Mouse (Mus musculus) ovary, adult 18-20 months (tissue): Measurements from ENCODE around the gene Gm17545.
"Not testable (repeated sequence)": the region's sequence is repeated elsewhere in the genome, so short reads cannot be mapped to it uniquely, and the experiment has no call there.

ENCODE experiments used
- DNase-seq: peaks from one replicate; pipeline ENCODE4 v3.0.0; 2022; ENCODE audit warnings: low spot score, mixed read lengths

Gene Gm17545

DNA sequence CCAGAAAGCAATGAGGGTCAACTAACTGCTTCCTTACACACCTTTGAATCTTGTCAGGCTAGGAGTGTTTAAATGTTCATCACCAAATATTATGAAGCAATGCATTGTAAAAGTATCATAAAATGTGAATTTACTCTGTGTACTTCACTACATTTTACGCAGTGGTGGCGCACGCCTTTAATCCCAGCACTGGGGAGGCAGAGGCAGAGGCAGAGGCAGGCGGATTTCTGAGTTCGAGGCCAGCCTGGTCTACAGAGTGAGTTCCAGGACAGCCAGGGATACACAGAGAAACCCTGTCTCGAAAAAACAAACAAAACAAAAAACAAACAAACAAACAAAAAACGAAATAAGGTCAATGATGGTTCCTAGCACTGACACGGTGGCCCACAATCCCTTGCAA lies at the start of gene Gm17545:
Gene Gm17545, plus strand, starts transcription at position 301 of the 400 bp plus-strand sequence.
- not testable (repeated sequence) for DNase-seq

DNA sequence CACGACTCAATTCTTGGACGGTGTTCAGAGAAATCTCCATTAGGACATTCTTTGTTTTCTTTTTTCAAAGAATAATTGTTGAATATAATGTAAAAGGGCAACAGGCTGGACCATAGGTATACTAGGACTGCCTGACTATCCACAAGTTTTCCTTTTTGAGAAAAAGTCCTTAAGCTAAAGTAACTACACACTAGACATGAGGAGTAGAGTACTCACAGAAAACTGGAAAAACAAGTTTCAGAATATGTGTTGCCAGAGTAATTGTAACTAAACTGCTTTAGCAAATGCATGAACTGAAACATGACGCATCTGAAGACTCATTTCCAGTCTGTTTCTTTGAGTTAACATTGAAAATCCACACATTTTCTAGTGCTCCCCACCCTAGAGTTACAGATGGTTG lies 48.7 kb upstream of the Gm17545 start:
- DNase-seq = no peak

DNA sequence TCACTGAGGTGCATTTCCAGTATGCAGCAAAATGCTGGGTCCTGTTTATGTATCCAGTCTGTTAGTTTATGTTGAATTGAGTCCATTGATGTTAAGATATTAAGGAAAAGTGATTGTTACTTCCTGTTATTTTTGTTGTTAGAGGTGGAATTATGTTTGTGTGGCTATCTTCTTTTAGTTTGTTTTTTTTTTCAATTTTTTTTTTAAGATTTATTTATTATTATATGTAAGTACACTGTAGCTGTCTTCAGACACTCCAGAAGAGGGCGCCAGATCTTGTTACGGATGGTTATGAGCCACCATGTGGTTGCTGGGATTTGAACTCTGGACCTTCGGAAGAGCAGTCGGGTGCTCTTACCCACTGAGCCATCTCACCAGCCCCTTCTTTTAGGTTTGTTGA lies 46.5 kb upstream of the Gm17545 start:
- DNase-seq = not testable (repeated sequence)

DNA sequence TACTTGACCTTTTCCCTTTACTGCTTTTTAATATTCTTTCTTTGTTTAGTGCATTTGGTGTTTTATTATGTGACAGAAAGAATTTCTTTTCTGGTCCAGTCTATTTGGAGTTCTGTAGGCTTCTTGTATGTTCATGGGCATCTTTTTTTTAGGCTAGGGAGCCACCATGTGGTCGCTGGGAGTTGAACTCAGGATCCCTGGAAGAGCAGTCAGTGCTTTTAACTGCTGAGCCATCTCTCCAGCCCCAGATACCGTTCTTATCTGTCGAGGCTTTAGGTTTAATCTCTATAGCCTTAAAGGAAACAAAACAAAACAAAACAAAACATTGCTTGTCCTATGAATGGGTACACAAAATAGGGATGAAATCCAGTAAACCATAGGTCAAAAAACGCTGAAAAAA lies 45.7 kb upstream of the Gm17545 start:
- DNase-seq = not testable (repeated sequence)

DNA sequence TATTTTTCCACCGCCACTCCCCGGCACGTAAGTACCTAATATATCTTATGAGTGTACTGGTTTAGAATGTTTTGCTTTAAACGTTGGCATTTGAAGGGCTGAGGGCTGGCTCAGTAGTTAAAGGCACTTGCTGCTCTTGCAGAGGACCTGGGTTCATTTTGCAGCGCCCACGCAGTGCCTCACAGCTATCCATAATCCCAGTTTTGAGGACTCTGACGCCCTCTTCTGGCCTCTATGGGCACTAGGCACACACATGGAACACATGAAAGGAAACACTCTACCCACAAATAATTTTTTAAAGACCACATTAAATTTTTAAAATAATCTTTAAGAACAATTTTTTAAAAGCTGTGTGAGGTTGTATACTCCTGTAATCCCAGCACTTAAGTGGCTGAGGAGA lies 44.6 kb upstream of the Gm17545 start:
- no peak for DNase-seq

DNA sequence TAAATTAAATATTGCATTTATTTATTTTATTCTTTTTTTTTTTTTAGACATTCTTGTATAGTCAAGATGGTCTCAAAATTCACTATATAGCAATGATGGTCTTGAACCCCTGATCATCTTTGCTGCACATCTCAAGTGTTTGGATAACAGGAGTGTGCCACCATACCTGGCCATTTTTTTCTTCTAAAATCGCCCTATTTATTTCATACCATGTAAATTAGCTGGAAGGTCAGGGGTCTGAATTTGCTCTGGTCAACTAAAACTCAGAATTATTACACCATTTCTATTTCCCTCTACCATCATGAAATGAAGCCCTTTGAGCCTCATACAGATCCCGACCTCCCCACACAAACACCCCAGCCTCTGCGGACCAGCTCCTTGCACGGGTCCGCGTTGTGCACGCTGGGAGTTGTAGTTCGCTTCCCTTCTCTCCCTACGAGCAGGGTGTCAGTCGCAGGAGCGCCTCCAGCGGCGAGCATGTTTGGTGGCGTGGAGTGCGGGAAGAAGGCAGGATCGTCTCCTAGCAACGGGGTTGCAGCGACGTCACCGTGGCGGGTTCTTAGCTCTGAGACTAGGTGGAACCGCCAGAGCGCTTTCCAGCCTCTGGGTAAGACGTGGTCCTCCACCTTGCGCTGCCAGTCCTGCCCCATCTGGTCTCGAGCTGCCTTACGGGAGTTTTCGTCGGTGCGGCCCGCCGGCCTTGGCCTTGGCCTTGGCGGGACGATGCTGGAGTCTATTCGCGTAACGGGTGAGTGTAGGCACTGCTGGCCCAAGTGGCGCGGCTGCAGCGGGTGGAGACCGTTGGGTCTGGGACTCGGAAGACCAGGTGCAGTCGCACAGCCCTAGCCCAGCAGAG lies 42.9 kb upstream of the Gm17545 start, which contains the start of gene 9530077C05Rik:
Gene 9530077C05Rik, plus strand, starts transcription at position 512 of the 856 bp plus-strand sequence.
- peak; percentile 93 for DNase-seq

DNA sequence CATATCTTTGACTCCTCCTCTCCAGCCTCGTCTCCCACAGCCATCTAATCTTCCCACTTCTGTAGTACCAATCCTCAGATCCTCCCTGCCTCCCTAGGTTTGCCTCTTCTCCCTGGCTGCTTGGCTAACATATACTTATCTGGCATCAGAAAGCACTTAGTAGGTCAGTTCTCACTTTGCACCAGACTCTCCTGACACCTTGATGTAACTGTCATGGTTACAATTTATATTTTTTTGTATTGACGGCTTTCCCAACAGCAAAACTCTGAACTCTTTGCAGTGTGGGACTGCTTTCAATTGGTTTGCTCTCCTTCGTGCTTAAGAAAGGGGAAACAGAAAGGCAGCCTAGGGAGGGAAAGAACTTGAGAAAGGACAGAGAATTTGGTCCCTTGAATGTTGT lies 37.9 kb upstream of the Gm17545 start:
- no peak for DNase-seq

DNA sequence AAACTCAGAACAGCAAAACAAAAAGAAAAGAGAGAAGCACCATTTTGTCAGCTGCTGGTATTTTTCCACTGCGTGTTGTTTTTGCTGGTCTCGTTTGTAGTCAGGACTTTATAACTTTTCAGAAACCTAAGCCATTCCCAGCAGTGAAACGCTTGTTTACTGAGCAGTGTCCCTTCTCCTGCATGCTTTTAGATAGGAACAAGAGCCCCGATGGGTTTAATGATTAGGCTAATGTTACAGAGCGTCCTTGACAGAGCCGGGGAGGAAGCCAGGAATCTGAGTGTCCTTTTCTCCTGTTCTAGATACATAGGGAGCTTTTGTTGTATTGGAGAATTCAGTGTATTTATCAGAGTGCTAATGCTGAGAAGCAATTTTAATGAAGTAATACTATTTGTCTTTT lies 36.5 kb upstream of the Gm17545 start:
- no peak for DNase-seq

DNA sequence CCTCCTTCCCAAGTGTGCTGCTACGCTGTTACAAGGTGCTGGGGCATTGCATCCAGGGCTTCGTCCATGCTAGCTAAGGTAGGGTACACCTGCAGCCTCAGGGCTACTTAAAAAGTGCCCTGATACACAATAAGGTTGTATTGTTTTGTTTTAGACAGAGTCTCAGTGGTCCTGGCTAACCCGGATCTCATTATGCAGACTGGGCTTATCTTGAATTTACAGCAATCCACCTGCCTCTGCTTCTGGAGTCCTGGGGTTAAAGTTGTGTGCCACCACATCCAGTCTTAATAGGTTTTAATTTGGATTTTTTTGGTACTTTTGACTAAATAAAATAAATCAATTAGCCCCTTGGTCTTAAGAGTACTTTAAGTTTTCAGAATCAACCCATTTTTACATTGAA lies 34.2 kb upstream of the Gm17545 start:
- no peak for DNase-seq

DNA sequence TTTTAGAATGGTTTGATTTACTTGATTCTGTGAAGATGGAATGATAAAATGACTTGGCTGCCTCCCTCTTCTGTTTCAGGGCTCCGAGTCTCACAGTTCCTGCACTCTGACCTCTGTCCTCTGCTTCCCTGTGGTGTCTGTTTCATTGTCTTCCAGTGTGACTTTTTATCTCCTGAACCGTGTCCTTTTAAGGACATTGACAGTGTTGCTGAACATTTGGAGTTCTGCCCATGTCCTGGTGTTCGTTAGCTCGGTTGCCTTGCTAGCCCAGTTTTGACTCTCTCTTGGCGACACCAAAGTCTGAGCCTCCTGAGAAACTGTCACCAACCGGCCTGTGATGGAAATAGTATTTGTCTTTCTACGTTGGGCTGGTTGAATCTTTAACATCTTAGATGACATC lies 33.6 kb upstream of the Gm17545 start:
- no peak for DNase-seq

DNA sequence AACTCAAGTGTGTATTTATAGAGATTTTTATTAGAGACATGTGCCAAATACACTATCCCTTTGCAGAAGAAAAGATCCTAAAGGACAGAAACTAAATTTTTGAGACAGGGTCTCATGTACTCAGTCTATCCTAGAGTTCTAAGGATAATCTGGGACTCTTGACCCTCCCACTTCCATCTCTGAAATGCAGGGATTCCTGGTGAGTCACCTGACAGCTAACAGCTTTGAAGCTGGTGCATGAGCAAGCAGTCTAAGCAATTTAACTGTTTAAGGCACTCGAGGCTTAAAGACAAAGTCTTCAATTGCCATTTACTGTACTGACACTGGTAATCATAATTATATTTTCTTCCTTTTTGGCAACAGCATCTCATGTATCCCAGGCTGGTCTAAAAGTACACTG lies 31.5 kb upstream of the Gm17545 start:
- DNase-seq = no peak

DNA sequence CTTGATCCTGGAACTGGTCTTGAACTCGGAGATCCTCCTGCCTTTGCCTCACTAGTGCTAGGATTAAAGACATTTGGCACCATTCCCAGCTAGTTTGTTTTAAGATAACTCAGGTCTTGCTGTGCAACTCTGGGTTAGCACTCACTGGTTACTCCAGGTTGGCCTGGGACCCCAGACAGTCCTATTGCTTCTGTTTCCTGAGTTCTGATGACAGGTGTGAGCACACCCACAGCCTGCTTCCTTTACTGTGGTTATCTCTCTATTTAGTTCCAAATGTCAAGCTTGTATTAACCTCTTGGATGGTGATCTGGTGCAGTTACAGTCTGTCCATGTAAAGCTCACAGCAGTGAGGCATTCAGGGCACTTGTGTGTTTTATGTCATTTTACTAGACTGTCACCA lies 30.6 kb upstream of the Gm17545 start:
- no peak for DNase-seq

DNA sequence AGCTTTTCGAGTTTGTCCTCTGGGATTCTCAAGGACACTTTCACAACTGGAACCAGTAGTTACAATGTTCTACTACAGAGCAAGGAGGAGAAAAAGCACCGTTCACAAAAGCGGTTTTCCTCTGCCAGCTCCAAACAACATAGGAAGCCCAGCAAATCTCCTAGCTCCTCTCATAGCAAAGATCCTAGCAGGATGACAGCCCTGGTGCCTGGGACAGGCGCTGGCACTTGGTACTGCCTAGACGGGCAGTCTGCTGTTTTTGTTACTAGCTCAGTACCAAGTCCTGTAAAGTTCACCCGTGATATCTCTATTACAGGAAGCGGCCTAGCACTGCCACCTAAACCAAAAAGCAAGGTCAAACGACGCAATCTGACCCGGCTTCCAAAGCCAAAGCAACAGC lies 29.9 kb upstream of the Gm17545 start:
- DNase-seq = no peak

DNA sequence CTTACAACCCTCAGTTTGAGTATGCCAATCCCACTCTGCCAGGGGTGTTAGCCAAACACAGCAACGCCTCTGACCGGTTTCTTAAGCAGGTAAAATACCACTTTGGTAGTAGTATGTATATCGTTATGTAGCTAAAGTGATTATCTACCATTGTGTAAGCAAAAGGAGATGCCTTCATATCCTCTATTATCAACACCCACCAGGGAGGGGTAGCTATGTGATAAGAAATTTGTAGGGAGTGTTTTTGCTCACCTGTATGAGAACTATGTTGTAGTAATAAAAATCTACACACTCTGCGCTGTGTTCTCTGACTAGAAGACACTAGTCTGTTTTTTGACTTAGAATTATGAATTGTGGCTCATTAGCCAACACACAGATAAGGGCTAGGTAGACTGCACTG lies 29.4 kb upstream of the Gm17545 start:
- DNase-seq = no peak

DNA sequence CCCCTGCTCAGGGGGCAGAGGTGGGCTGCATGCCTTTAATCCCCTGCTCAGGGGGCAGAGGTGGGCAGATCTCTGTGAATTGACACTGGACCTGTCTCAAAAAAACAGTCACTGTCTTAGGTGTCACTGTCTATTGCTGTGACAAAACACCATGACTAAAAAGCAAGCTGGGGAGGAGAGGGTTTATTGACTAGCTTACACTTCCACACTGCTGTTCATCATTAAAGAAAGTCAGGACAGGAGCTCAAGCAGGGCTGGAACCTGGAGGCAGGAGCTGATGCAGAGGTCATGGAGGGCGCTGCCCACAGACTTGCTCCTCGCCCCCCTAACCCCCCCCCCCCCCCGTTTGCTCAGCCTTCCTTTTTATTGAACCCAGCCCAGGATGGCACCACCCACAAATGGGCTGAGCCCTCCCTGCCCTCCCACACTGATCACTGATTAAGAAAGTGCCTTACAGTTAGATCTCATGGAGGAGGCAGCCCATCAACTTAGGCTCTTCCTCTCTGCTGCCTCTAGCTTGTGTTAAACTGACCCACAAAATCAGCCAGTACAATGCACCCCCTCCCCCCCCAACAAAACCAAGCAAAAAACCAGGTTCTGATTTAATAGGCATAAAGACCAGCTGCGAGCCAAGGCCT lies 25.9 kb upstream of the Gm17545 start:
- no peak for DNase-seq

DNA sequence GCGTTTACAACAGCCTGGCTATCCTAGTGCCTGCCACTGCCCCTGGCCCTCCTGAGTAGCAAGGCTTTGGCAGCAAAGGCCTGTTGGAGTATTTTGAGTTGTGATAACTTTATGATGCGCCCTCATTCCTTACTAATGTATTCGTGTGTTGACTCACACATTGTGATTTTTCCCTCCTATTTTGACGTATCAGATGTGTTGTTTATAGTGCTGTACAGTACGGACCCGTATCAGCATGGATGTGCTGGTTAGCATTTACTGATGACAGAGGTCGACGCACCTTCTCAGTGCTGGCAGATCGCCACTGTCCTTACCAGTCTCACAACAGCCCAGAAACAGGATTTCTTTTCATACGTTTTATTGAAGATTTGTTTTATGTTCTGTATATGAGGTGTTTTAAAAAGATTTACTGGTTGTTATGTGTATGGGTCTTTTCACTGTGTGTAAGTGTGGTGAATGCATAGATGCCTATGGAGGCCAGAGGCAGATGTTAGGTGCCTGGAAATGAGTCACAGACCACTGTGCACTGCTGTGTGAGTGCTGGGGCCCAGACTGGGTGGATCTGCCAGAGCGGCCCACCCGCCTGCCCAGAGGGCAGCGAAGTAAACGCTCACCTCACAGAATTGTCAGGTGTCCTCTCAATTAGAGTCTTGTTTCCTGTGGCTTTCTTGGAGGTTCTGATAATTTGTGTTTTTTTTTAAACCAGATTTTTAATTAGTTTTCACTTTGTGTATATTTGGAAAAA lies 25.3 kb upstream of the Gm17545 start:
- no peak for DNase-seq

DNA sequence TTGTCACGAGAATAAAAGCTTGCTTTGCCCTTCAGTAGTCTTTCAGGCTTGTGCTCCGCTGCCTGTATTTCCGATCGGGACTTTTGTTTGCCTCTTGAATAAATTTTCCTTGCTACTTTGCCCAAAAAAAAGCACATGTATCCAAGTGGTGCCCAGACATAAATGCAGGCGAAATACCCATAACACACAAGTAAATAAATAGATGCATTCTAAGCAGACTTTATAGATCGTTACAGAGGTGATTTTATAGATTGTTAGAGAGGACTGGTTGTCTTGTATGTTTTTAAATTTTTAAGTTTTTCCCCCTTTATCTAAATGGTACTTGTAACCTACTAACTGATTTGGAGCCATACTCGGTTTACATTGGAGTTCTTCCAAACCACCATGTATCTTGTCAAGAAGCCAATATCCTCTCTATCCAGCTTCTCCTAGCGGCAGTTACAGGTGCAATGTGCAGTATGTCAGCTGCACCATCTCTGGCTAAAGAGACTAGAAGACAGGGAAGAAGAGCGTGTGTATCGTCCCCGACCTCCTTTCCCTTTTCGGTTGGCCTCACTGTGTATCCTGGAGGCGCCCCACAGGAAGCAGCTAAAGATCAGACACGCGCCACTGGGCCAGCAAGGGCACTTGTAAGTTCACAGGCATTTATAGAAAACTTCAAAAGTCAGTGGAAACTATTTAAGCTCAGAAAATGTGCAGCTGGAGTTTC lies 24.4 kb upstream of the Gm17545 start:
- DNase-seq = no peak

DNA sequence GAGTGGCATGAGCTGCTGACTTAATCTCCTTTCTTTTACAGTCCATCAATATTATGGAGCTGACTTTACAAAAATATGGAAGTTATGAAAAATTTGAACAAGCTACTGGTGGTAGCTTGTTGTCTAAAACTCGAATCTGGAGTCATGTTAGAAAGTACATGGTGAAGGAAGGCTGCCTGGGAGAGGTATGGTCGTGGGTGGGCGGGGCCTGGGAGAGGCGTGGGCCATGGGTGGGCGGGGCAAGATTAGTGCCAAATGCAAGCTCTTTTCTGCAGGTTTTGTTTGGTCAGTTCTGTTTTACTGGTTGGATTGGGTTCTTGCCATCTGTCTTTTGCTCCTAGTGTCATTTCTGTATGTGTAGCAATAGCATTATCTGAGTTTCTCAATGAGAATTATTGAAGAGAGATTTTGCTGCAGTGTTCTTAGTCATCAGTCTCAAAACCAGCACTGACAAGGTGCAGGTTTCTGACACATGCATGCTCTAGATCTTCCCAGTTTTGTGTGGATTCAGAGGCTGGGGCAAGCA lies 23.7 kb upstream of the Gm17545 start:
- DNase-seq = no peak

DNA sequence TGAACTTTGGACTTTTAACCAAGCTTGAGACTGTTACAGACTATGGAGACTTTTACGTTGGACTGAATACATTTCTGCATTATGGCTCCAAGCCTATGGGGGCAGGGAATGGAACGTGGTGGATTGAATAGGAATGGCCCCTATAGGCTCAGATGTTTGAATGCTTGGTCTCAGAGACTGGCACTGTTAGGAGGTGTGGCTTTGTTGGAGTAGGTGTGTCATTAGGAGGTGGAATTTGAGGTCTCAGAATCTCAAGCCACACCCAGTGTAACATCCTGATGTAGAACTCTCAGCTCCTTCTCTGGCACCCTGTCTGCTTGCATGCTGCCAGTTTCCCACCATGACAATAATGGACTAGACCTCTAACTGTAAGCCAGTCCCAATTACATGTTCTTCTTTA lies 20.9 kb upstream of the Gm17545 start:
- DNase-seq = no peak

DNA sequence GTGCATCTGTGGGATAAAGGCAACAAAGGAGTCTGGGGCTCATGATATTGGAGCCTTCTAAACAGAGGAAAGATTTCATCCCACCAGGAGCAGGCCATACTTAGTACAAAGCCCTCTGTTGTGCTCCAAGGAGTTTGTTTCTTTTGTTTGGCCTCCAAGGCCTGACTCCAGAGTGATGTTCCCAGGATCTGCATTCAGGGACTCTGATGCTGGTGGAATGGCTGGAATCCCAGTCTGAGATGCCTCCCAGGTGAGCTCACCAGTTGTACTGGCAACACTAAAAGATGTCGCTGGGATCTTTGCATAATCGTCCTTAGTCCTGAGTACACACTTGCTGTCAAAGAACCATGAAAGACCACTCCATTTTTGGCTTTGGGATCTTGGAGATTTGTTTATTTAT lies 20.0 kb upstream of the Gm17545 start:
- no peak for DNase-seq

DNA sequence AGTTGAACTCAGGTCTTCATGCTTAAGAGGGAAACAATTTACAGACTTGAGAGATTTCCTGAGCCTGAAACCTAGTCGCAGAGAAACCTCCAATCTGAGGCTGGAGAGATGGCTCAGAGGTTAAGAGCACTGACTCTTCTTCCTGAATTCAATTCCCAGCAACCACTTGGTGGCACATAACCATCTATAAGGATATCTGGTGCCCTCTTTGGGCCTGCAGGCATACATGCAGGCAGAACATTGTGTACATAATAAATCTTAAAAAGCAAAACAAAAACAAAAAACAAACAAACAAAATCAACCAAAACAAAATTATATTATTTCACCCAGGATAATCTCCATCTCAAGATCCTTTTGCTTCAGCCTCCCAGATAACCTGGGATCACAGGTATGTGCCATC lies 15.3 kb upstream of the Gm17545 start:
- DNase-seq = no peak

DNA sequence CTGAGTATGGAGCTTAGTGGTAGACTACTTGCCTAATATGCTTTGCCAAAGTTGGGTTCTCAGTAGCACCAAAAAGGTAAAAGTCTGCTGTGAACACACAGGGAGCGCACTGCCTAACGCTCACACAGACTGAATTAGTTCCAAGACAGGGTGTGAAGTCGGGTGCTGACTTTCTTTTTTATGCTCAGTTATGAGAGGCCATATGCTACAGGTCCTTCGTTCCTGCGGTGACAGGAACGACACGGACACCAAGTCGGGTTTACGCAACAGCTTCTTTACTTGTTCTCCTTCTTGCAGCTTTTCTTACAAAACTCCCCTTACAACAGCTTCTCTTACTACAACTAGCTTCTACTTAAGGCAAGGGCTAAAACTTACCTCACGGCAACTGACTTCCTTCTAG lies 10.9 kb upstream of the Gm17545 start:
- no peak for DNase-seq
